Mouse (Mus musculus) midbrain, embryonic 12.5 days (tissue): Measurements from ENCODE around the gene Card9. TPM values are rescaled to one million over a fixed set of nuclear protein-coding genes. Genes with fewer than 3 reads are reported as not detected.

Experiments used
- ATAC-seq: fragments of 200-750 bp; cut with Nextera tagmentation; 2 replicates; pipeline ENCODE4 v1.8.0; 2017; ENCODE audit warnings: low read depth, moderate TSS enrichment, moderate library complexity; ENCODE audit not compliant: low FRiP score
- H3K27ac ChIP-seq: fragments of 300-500 bp; sonication (generic); replicated peaks from 2 replicates; pipeline ENCODE4 v1.5.1; 2016; ENCODE audit warnings: mild to moderate bottlenecking
- H3K27me3 ChIP-seq: fragments of 300-500 bp; sonication (generic); 2 replicates; pipeline ENCODE4 v1.6.1; 2016; ENCODE audit warnings: mild to moderate bottlenecking
- H3K36me3 ChIP-seq: fragments of 300-500 bp; sonication (generic); 2 replicates; pipeline ENCODE4 v1.6.1; 2016
- H3K4me1 ChIP-seq: fragments of 300-500 bp; sonication (generic); 2 replicates; pipeline ENCODE4 v1.6.1; 2016
- H3K4me2 ChIP-seq: fragments of 300-500 bp; sonication (generic); replicated peaks from 2 replicates; pipeline ENCODE4 v1.6.1; 2016; ENCODE audit warnings: mild to moderate bottlenecking, moderate library complexity
- H3K4me3 ChIP-seq: fragments of 300-500 bp; sonication (generic); 2 replicates; pipeline ENCODE4 v1.5.1; 2016; ENCODE audit warnings: mild to moderate bottlenecking
- H3K9ac ChIP-seq: fragments of 300-500 bp; sonication (generic); replicated peaks from 2 replicates; pipeline ENCODE4 v1.6.1; 2016; ENCODE audit warnings: mild to moderate bottlenecking, moderate library complexity
- H3K9me3 ChIP-seq: fragments of 300-500 bp; sonication (generic); 2 replicates; pipeline ENCODE4 v1.6.1; 2016; ENCODE audit warnings: mild to moderate bottlenecking
- WGBS: fragments of 180-500 bp; shearing (Covaris S2); methylation state at CpG from one replicate; pipeline ENCODE4 v1.1.7; 2016; 5-methylcytosine and 5-hydroxymethylcytosine counted together
- polyA plus RNA-seq: library from polyadenylated mRNA; unstranded; fragments of >200 nt; fragmentation: Nextera tagmentation; extraction: Ambion mirVana; gene quantifications from 2 replicates; pipeline ENCODE4 v1.2.1, GENCODE M21; 2016

Gene Card9
- polyA plus RNA-seq, 1 experiment from 2014 or later = 2.1 TPM

DNA sequence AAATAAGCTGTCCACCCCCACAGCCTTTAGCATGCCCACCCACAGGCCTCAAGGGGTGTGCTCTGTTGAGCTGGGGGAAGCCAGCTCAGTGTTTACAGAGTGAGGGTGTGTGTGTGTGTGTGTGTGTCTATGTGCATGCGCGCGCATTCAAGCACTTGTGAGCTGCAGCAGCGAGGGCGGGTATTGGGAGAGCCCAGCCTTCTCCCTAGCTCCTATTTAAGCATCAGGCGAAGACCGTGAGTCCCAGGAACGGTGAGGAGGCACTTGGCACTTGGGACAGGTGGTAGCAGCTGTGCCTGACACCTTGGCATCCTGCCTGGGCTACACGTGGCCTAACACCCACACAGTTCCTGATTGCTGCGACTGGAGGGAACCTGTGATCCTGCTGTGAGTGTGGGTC is 18.7 kb downstream of the Card9 start:
- 91% methylated on average over 10 of the region's 10 CpGs for WGBS
- Histone ChIP-seq H3K27me3 (no peaks in the 10 kb centered on the region), H3K9ac (no peak overlapping the region), H3K27ac (peak overlapping the region; percentile 30; the same call in 1 of the 2 replicates), H3K4me2 (no peak overlapping the region), H3K9me3 (no peaks in the 10 kb centered on the region), H3K36me3 (peaks cover 86% of the 10 kb centered on the region), H3K4me1 (no peaks in the 10 kb centered on the region), H3K4me3 (no peak overlapping the region)
- ATAC-seq = no peak

GRCm38 (mm10) chr2:26341510-26341981 is 19.2 kb downstream of the Card9 start:
- Histone ChIP-seq H3K27me3 (no peaks in the 10 kb centered on the region), H3K36me3 (peaks cover 81% of the 10 kb centered on the region), H3K27ac (no peak overlapping the region), H3K4me3 (no peak overlapping the region), H3K9ac (no peak overlapping the region), H3K4me1 (no peaks in the 10 kb centered on the region), H3K4me2 (no peak overlapping the region), H3K9me3 (no peaks in the 10 kb centered on the region)
- WGBS = 93% methylated on average over 2 of the region's 2 CpGs
- no peak for ATAC-seq

GRCm38 (mm10) chr2:26339204-26339551 is 21.5 kb downstream of the Card9 start:
- no peak overlapping the region for H3K4me2 ChIP-seq
- no peaks in the 10 kb centered on the region for H3K4me1 ChIP-seq
- H3K27me3 ChIP-seq = no peaks in the 10 kb centered on the region
- H3K4me3 ChIP-seq = no peak overlapping the region
- H3K27ac ChIP-seq = no peak overlapping the region
- H3K9me3 ChIP-seq = no peaks in the 10 kb centered on the region
- H3K9ac ChIP-seq = no peak overlapping the region
- peaks cover 57% of the 10 kb centered on the region for H3K36me3 ChIP-seq
- 87% methylated on average over 5 of the region's 5 CpGs for WGBS
- no peak for ATAC-seq

DNA sequence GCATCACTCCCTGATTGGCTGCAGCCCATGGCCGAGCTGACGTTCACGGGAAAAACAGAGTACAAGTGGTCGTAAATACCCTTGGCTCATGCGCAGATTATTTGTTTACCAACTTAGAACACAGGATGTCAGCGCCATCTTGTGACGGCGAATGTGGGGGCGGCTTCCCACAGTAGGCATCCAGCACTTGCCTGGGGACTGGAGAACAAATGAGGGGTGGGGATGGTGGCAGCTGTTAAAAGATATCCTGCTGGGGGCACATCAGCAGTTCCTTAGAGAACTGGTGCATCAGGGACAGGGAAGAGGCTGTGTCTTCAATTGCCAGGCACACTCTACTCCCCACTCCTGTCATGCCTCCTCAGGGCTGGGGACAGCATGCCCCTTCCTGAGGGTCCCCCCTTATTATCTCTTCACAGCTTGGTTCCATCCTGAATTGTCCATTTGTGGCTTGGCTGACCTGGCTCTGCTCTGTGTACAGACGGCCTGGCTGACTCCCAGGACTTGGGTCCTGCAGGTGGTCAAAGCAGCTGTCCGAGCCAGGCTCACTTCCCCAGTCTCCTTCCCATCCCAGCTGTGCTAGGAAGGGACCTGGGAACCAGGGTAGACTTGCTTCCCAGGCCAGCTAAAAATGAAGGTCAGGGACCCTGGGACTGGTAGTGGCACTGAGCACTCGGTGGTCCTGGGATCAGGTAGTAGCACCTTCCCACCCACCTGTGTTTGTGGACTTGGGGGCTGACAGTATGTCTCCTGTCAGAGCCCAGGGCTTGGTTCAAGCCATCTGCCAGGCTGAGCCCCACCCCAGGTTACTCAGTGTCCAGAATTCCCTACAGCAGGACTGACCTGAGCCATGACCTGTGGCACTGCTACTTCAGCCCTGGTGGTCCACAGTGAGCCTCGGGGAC is 22.2 kb downstream of the Card9 start:
- no peak overlapping the region for H3K4me3 ChIP-seq
- H3K9me3 ChIP-seq = no peaks in the 10 kb centered on the region
- H3K36me3 ChIP-seq = peaks cover 51% of the 10 kb centered on the region
- no peaks in the 10 kb centered on the region for H3K4me1 ChIP-seq
- H3K9ac ChIP-seq = no peak overlapping the region
- 82% methylated on average over 9 of the region's 13 CpGs for WGBS
- no peak for ATAC-seq
- H3K27ac ChIP-seq = no peak overlapping the region
- H3K4me2 ChIP-seq = no peak overlapping the region
- H3K27me3 ChIP-seq = no peaks in the 10 kb centered on the region

DNA sequence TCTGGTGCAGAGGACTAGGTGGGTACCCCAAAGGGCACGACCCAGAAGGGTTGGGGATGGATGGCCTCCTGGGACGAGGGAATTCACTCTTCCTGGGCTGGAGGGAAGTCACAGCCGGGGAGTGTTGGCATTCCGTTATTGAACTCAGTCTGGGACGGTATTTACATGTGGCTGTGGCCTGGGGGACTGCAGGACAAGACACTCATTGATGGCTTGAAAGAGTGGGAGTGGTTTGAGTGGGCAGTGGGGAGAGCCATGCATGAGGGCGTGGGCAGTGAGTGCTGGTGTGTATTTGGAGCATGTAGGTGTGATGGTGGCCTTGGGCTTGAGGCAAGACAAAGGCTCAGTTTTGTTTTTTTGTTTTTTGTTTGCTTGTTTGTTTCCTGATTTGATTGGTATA is 30.0 kb downstream of the Card9 start:
- H3K4me3 ChIP-seq = no peak overlapping the region
- H3K27ac ChIP-seq = 0 out of 2 replicates have a peak overlapping the region, but pooled peaks have one; percentile 10
- H3K9me3 ChIP-seq = no peaks in the 10 kb centered on the region
- no peak for ATAC-seq
- no peak overlapping the region for H3K4me2 ChIP-seq
- WGBS = 79% methylated on average over 6 of the region's 6 CpGs
- no peaks in the 10 kb centered on the region for H3K4me1 ChIP-seq
- H3K36me3 ChIP-seq = peaks cover 61% of the 10 kb centered on the region
- H3K27me3 ChIP-seq = no peaks in the 10 kb centered on the region
- H3K9ac ChIP-seq = no peak overlapping the region

DNA sequence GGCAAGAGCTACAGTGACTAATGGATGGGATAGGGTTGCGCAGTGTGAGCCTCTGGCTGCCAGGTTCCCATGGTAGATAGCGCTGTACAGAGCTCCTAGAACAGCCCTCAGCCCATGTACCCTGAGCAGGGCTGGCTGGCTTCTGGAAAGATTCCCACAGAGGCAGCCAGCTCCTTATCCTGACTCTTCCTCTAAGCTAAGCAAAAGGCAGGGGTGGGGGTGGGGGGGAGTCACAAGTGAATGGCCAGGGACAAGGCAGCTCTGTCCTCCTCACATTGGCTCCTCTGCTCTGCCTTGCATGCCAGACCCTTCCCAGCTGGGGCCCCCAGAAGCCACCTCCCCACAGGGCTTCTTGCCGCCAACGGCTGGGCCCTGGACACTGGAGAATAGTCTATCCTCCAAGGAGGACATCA is 30.7 kb downstream of the Card9 start:
- ATAC-seq = 0 out of 2 replicates have a peak, but pooled peaks have one; percentile 24
- Histone ChIP-seq H3K27ac (peak overlapping the region; percentile 15; the same call in 1 of the 2 replicates), H3K4me2 (no peak overlapping the region), H3K4me3 (no peak overlapping the region), H3K27me3 (no peaks in the 10 kb centered on the region), H3K4me1 (no peaks in the 10 kb centered on the region), H3K36me3 (peaks cover 67% of the 10 kb centered on the region), H3K9me3 (no peaks in the 10 kb centered on the region), H3K9ac (no peak overlapping the region)
- WGBS = 81% methylated on average over 4 of the region's 4 CpGs

DNA sequence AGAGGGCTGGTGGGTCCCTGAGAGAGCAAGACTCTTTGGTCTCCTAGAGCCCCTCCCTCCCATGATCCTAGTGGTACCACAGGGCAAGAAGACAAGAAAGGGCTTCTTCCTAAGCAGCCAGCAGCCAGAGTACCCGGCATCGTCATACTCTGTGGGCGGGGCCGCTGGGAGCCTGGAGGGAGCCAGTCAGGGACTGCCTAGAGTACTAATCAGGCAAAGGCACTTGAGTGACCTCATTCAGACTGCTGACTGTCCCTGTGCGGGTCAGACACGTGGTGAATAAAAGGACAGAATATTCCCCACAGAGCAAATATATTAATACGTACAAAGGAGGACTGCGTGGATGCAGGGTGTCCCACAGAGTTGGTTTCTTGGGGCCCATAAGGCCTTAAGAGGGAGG is 31.3 kb downstream of the Card9 start:
- Histone ChIP-seq H3K4me3 (no peak overlapping the region), H3K36me3 (peaks cover 74% of the 10 kb centered on the region), H3K4me1 (no peaks in the 10 kb centered on the region), H3K9ac (no peak overlapping the region), H3K27ac (peak overlapping the region; percentile 15; the same call in 1 of the 2 replicates), H3K4me2 (no peak overlapping the region), H3K27me3 (no peaks in the 10 kb centered on the region), H3K9me3 (no peaks in the 10 kb centered on the region)
- ATAC-seq = 0 out of 2 replicates have a peak, but pooled peaks have one; percentile 24
- 60% methylated on average over 8 of the region's 8 CpGs for WGBS

GRCm38 (mm10) chr2:26327852-26328251 is 32.9 kb downstream of the Card9 start:
- no peak for ATAC-seq
- 93% methylated on average over 4 of the region's 4 CpGs for WGBS

GRCm38 (mm10) chr2:26325386-26326181 is 35.1 kb downstream of the Card9 start:
- H3K27me3 ChIP-seq = no peaks in the 10 kb centered on the region

More at GRCm38 (mm10) chr2:26327852-26328251, 32.9 kb downstream of the Card9 start:
- H3K27me3 ChIP-seq = no peaks in the 10 kb centered on the region
- H3K4me3 ChIP-seq = no peak overlapping the region
- H3K27ac ChIP-seq = no peak overlapping the region
- H3K4me1 ChIP-seq = no peaks in the 10 kb centered on the region
- H3K9ac ChIP-seq = no peak overlapping the region
- no peak overlapping the region for H3K4me2 ChIP-seq
- H3K36me3 ChIP-seq = peaks cover 87% of the 10 kb centered on the region
- H3K9me3 ChIP-seq = no peaks in the 10 kb centered on the region

DNA sequence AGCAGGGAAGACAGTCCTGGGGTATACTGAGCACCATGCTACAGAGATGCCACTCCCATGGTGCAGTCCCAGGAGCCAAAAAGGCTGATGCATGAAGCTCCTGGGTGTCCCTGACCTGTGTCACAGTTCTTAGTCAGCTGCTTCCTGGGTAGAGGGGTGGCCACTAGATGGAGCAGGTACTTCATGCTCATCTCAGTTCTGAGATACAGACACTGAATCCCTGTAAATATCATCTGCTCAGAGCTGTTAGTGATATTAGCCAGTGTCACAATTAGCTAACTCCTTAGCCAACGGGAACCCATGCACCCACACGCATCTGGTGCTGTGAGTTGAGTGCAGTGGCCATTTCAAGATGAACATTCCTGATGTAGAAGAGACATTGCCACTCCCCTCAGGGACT is 35.8 kb downstream of the Card9 start:
- H3K4me3 ChIP-seq = no peak overlapping the region
- H3K4me2 ChIP-seq = no peak overlapping the region
- H3K36me3 ChIP-seq = peaks cover 72% of the 10 kb centered on the region
- no peaks in the 10 kb centered on the region for H3K27me3 ChIP-seq
- no peak overlapping the region for H3K9ac ChIP-seq
- H3K27ac ChIP-seq = no peak overlapping the region
- H3K4me1 ChIP-seq = peaks cover 12% of the 10 kb centered on the region
- ATAC-seq = no peak
- WGBS = 92% methylated on average over 2 of the region's 2 CpGs
- no peaks in the 10 kb centered on the region for H3K9me3 ChIP-seq

More at GRCm38 (mm10) chr2:26325386-26326181, 35.1 kb downstream of the Card9 start:
- Histone ChIP-seq H3K36me3 (peaks cover 75% of the 10 kb centered on the region), H3K9me3 (no peaks in the 10 kb centered on the region), H3K4me3 (no peak overlapping the region), H3K9ac (no peak overlapping the region), H3K27ac (no peak overlapping the region), H3K4me1 (0 out of 2 replicates have a peak, but pooled peaks cover 6% of the 10 kb centered on the region), H3K4me2 (no peak overlapping the region)
- 72% methylated on average over 15 of the region's 15 CpGs for WGBS
- peak; percentile 76 for ATAC-seq

DNA sequence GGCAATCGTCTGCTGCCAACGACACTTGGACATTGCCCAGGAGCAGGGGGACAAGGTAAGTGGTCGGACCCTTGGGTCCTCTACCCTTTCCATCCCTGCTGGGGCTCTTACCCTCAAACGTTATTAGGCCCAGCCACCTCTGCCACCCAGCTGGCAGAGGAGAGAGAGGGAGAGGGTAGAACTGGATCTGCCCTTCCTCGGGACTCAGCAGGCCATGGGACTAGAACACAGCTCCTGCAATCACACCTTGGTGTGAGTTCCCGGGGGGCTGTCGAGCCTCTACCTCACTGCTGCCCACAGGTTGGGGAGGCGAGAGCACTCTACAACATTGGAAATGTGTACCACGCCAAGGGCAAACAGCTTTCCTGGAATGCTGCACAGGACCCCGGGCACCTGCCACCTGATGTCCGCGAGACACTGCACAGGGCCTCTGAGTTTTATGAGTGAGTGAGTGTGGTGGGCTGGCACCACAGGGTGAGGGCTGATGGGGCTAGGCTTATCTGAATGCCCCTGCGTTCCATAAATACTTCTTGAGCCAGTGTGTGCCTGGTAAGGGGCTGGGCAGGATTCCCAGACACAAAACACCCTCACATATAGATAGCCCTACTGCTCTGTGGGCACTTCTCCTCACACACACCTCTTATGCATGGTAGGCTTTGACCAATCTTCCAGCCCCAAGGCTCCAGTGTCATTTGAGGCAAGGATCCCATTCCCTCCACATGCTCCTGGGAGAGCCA is 37.0 kb downstream of the Card9 start:
- Histone ChIP-seq H3K4me2 (no peak overlapping the region), H3K27ac (no peak overlapping the region), H3K36me3 (peaks cover 72% of the 10 kb centered on the region), H3K4me3 (no peak overlapping the region), H3K9me3 (no peaks in the 10 kb centered on the region), H3K9ac (no peak overlapping the region), H3K4me1 (peaks cover 24% of the 10 kb centered on the region), H3K27me3 (no peaks in the 10 kb centered on the region)
- WGBS = 93% methylated on average over 13 of the region's 13 CpGs
- ATAC-seq = no peak
